Mouse (Mus musculus) spleen, adult 18-20 months (tissue): ENCODE results near the gene Hdac9.

ENCODE experiments used
- DNase-seq, 2 experiments: peaks; one replicate each; pipeline ENCODE4 v3.0.0; 2022; ENCODE audit warnings: mixed read lengths in 2 of 2

Gene Hdac9

GRCm38 (mm10) chr12:34916995-34917394 is at the start of gene Hdac9:
TSS of gene Hdac9 (minus strand) at chr12:34917095.
- DNase-seq: no peak

DNA sequence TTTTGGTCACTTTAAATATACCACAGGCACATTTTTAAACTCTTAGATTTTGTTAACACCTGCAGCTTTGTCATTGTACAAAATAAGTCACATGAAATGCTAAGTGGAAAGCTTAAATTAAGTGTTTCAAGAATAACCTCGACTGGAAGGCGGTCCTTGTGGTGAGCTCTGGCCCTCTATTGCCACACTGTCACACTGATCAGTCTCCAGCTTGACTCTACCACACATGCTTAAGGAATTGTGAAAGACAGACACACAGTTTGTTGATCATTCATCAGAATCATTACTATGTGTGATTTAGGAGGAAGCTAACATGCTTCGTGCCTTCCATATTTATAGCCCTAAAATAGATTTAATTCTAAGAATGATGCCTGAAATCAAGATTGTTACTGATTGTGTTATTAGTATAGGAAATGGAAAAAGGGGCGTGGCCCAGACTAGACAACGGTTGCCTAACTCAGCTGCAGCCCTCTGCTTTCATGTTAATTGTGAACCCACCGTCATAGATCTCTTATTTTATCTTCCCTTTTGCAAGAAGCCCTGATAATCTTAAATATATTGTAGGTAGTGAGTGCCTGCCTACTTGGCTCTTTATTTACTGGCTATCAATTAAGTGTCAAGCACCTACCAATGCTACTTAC is 32.3 kb upstream of the Hdac9 start:
- no peak for DNase-seq

DNA sequence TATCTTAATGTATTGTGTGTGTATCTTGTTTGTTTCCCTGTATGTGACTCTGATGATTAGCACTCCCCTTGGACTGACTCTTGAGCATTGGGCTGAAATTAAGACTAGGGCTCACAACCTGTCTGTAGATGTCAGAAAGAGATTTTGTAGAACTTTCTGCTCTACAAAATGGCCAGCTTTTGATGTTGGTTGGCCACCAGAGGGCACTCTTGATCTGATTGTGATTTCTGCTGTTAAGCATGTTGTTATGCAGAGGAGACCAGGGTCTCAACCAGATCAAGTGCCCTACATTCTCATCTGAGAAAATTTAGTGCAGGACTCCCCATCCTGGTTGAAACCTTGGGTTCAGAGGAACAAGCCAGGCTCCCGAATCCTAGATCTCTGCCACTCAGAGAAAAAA is 21.0 kb upstream of the Hdac9 start:
- DNase-seq: peak in 1 of 2 experiments; percentile 19

GRCm38 (mm10) chr12:34908008-34908407 is 8.9 kb downstream of the Hdac9 start:
- no peak for DNase-seq

- DNase-seq: no peak
Observed at GRCm38 (mm10) chr12:34907506-34907850, 9.4 kb downstream of the Hdac9 start.

GRCm38 (mm10) chr12:34906704-34907505 is 10.0 kb downstream of the Hdac9 start:
- DNase-seq: peak; percentile 12 to 32

DNA sequence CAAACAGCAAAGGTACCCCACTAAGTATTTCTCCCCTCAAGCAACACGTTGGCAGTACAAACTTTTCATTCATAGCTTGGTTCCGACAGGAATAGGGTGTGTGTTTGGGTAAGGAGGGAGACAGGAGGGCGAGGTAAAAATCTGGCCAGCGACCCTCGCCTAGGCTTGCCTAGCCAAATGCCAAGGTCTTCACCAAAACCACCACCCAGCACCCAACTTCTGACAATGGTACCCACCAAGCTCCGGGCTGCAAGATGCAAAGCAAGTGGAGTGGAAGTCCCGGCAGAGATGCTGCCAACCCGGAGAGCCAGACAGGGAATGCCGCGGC is 10.6 kb downstream of the Hdac9 start:
- DNase-seq: no peak

- DNase-seq: no peak
Observed at GRCm38 (mm10) chr12:34900241-34900640, 16.7 kb downstream of the Hdac9 start.

GRCm38 (mm10) chr12:34894867-34895266 is 22.0 kb downstream of the Hdac9 start:
- no peak for DNase-seq

GRCm38 (mm10) chr12:34888694-34889093 is 28.2 kb downstream of the Hdac9 start:
- DNase-seq: no peak

DNA sequence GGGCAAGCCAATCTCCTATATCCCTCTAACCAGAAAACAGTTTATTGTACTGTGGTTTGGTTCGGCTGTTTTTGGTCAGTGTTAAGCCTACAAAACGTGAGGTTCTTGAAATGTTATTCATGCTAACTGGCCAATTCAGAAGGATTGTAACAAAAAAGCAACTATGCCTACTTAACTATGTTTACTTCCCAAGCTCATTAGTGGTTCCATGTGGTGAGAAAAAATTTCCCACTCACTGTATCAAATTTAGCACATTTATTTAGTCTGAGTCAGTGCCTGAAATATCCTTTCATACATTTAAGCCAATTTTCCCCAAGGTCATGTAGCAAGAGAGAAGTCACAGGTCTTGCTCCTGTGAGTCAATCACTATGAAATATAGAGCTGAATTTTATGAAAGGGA is 42.0 kb downstream of the Hdac9 start:
- no peak for DNase-seq

DNA sequence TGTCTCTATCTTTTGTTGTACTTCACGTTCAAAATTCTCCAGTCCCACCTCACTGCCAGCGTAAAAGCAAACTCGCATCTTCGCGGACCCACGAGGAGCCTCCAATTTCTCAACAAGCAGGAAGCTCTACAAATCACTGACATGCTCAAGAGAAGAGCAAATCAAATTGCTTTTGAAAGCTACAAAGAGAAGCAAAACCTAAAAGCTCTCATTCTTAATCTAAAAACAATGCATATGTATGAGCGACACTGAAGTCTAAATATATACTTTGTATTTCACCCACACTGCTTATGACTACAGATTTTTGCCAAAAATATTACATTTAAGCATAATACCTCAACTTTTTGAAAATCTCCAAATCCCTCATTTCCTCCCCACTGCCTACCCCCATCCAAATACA is 45.9 kb downstream of the Hdac9 start:
- DNase-seq: no peak

DNA sequence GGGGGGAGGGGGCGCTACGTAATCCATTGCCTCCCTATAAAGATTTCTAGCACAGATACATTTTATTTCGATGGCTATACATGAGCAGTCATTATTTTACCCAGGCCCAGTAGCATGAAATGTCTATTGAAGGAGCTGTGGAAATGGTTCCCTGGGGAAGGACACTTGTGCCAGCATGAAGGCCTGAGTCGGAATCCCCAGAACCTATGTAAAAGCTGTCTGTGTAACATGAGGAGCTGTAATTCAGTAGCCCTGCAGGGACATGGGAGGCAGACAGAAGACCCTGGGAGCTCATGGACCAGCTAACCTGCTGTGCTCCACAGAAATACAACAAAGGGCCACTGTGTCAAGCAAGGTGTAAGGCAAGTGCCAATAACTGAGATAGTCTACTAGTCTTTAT is 75.7 kb downstream of the Hdac9 start:
- DNase-seq: no peak

DNA sequence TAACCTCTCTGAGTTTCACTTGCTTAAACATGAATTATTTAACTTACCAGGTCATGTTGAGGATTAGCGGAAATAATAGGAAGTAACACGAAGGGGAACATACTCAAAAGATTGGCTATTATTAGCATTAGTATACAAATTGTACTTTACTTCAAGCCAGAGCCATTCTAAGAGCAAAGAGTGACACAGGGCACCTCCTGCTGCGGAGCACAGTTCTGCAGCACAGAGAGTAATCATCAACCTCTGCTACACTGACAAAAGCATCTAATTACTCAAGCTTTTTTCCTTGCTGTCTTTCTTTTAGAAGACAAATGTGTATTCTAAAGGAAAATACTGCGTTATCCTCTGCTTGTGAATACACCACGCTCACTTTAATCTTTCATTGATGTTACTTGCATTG is 79.6 kb downstream of the Hdac9 start:
- DNase-seq: no peak

DNA sequence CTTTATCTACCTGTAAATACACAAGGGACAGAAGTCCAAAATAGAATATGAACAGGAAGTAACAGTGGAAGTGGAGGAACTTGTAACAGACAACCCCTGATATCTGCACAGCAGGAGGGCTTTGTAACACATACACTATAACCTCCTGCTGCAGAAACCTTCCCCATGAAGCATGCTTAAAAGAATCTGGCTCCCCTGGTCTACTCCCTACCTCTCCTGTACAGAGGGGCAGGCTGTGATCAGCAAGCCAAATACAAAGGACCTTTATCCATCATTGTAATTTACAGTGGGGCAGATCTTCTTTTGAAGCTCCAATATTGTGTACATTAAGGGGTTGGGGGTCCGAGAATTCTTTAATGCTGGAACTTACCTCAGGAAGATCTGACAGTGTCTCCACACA is 80.0 kb downstream of the Hdac9 start:
- no peak for DNase-seq

- DNase-seq: no peak
Observed at GRCm38 (mm10) chr12:34836085-34836484, 80.8 kb downstream of the Hdac9 start.

GRCm38 (mm10) chr12:34835493-34835892 is 81.4 kb downstream of the Hdac9 start:
- DNase-seq: no peak

GRCm38 (mm10) chr12:34828684-34829083 is 88.2 kb downstream of the Hdac9 start:
- DNase-seq: no peak

DNA sequence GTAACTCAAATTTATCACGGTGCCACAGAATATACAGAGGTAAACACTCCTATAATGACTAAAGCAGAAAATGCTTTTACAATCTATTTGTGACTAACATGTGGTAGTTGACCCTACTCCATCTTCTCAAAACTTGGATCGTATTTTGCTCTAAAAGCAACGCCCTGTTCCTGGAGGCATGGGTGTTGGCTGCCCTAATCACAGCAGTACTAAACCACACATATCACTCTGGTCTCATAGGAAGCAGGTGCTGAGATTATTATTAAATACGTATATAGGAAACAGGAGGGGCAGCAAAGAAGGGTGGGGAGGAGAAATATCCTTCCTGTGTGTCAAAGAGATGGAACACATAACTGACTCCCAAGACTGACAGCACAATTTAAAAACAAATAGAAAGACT is 90.0 kb downstream of the Hdac9 start:
- no peak for DNase-seq

DNA sequence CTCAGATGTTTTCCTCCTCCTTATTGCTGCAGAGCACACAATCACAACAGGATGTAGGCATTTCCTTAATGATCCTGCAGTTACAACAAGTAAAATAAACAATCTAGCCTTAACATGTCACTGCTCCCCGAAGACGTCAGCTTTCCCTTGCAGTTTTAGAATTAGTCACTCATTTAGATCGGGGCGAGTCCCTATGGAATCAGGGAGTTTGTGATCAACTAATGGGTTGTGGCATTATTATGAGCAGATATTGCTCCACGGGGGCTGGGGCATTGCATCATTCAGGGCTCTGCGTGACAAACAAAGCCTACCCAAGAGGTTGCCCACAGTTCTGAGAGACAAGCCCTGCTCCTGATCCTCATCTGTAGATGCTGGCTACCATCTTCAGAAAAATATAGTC is 96.7 kb downstream of the Hdac9 start:
- no peak for DNase-seq

DNA sequence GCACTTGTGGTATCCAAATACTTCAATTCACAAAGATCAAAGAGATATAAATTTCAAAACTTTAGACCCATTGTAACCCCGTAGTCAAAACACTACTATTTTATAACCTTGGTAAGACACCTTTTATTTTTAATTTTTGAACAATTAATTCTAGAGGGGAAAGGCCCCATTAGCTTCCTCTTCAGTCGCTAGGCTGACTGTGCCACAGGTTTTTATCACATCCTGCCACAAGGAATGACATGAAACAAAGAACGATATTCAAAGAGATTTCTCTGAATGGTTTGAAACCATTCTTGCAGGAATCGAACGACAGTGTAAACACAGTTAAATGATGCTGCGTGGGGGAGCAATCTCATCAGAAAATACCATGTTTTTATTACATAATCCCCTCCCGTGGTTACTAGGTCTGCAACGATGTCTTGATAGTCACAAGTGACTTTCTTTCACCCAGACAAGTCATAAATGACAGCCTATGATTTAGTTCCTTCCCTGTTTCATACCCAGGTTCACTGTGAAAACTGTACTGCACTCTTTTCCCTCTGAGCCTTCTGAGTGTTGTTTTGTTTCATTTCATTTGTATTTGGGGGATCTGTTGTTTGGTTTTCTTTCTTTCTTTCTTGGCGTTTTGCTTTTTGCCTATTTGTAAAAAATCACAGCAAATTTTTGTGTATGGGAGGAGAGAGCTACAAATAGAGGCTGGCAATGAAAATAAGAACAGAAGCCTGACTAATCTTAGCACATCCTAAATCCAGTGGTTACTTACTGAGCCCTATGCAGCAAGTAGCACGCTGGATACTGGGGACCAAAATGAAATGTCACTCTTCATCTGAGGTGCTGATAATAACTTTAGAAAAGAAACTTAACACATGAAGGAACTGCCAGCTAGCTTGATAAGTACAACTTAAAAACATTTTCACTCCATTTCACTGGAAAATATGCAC is 105.0 kb downstream of the Hdac9 start:
- no peak for DNase-seq

GRCm38 (mm10) chr12:34810221-34810620 is 106.7 kb downstream of the Hdac9 start:
- no peak for DNase-seq

GRCm38 (mm10) chr12:34808180-34808579 is 108.7 kb downstream of the Hdac9 start:
- no peak for DNase-seq

- DNase-seq: no peak
Observed at GRCm38 (mm10) chr12:34806528-34806927, 110.4 kb downstream of the Hdac9 start.
